ENCODE assay signal across 8 mouse cellular contexts in genomic region chr16:10384060-10384497, GRCm38 (mm10). TPM values are rescaled to one million over a fixed set of nuclear protein-coding genes. Genes with fewer than 3 reads are reported as not detected.
A peak's percentile ranks its signal among the peaks of the same experiment; 100 is the strongest.
DNase-seq lines count a peak whose midpoint lies in the region; ATAC-seq lines count a peak whose summit lies in the region.

No protein-coding gene starts in this region.

- H3K4me1 ChIP-seq in neural tube, embryonic 11.5 days (ENCODE audit: control insufficient read depth, insufficient read depth, low read length): no peaks in the 10 kb centered on the region
- peaks cover 7% of the 10 kb centered on the region; the same call in 1 of the 2 replicates for H3K4me1 ChIP-seq in megakaryocyte, embryonic 14.5 days

- no peak overlapping the region for H3K27ac ChIP-seq in neural tube, embryonic 11.5 days (ENCODE audit: low read depth, low read length)

- no peak for ATAC-seq in neural tube, embryonic 11.5 days (ENCODE audit: insufficient read depth, low FRiP score, low TSS enrichment)
- ATAC-seq in common myeloid progenitor, adult 5-6 weeks (replicated peaks; ENCODE audit: low read depth, poor library complexity, severe bottlenecking): peak; percentile 95

- no peak overlapping the region for H3K4me3 ChIP-seq in neural tube, embryonic 11.5 days (ENCODE audit: low read depth, low read length)
- peak overlapping the region; percentile 84 for H3K4me3 ChIP-seq in megakaryocyte, embryonic 14.5 days (replicated peaks)

- no peaks in the 10 kb centered on the region for H3K36me3 ChIP-seq in neural tube, embryonic 11.5 days (ENCODE audit: control insufficient read depth, insufficient read depth, low read length)
- H3K36me3 ChIP-seq in megakaryocyte, embryonic 14.5 days (replicated peaks; ENCODE audit: low read length): no peaks in the 10 kb centered on the region

- peak overlapping the region; percentile 24; the same call in 1 of the 2 replicates for H3K4me2 ChIP-seq in neural tube, embryonic 11.5 days (ENCODE audit: low read depth)

- no peak overlapping the region for H3K9ac ChIP-seq in neural tube, embryonic 11.5 days (ENCODE audit: low read length)

- DNase-seq in neural tube, embryonic 11.5 days (ENCODE audit: low spot score): no peak
- no peak for DNase-seq in neural tube, embryonic 10.5 days (ENCODE audit: extremely low spot score, low spot score)
- peak; percentile 42 for DNase-seq in kidney, postnatal 10 days
- peak; percentile 50 for DNase-seq in thymus, postnatal 4 days
- DNase-seq in gastrocnemius, postnatal 25 days: no peak
- no peak for DNase-seq in layer of hippocampus, adult 18-20 months (ENCODE audit: low spot score in 2 of 2)

- H3K27me3 ChIP-seq in neural tube, embryonic 11.5 days (ENCODE audit: control insufficient read depth, insufficient read depth, low read length): no peaks in the 10 kb centered on the region
- peaks cover 9% of the 10 kb centered on the region for H3K27me3 ChIP-seq in megakaryocyte, embryonic 14.5 days (replicated peaks)

- 37% methylated on average over 8 of the region's 8 CpGs for WGBS in neural tube, embryonic 11.5 days

- H3K9me3 ChIP-seq in neural tube, embryonic 11.5 days (ENCODE audit: control insufficient read depth, low read length): no peaks in the 10 kb centered on the region
- no peaks in the 10 kb centered on the region for H3K9me3 ChIP-seq in megakaryocyte, embryonic 14.5 days

RNA-seq across cellular contexts. Expression of gene Tekt5, which starts 11.2 kb away (rescaled TPM):
- 0.17 TPM in 1 of 2 replicates, not detected in the other for polyA plus RNA-seq in neural tube, embryonic 11.5 days (2014; fragmentation: Nextera tagmentation; extraction: Ambion mirVana)
- total RNA-seq in common myeloid progenitor, adult 5-6 weeks (2017): not detected in 2 replicates
- not detected in 2 replicates for polyA plus RNA-seq in megakaryocyte, embryonic 14.5 days (2012; ENCODE audit: insufficient read depth, low replicate concordance)
- not detected for total RNA-seq in gastrocnemius, postnatal 25 days (2021)
- total RNA-seq in layer of hippocampus, adult 18-20 months (2021): 1 to 10 TPM; 6.3 to 9.6 TPM

RNA-seq across cellular contexts. Expression of gene Nubp1, which starts 27.7 kb away (rescaled TPM):
- polyA plus RNA-seq in neural tube, embryonic 11.5 days (2014; fragmentation: Nextera tagmentation; extraction: Ambion mirVana): 68.7 and 69.8 TPM in 2 replicates
- 55.7 and 59.3 TPM in 2 replicates for total RNA-seq in common myeloid progenitor, adult 5-6 weeks (2017)
- 7.9 and 20.5 TPM in 2 replicates for polyA plus RNA-seq in megakaryocyte, embryonic 14.5 days (2012; ENCODE audit: insufficient read depth, low replicate concordance)
- total RNA-seq in gastrocnemius, postnatal 25 days (2021): 1 to 10 TPM; 6.3 to 6.6 TPM
- 10 to 100 TPM; 14.2 to 16.1 TPM for total RNA-seq in layer of hippocampus, adult 18-20 months (2021)

Comparison
In these comparisons a context has a peak if more than half of its experiments do, and no peak if none do; other contexts are left out.
1. DNase-seq: peak in kidney, postnatal 10 days (single experiment) and thymus, postnatal 4 days (single experiment); none in neural tube, embryonic 11.5 days (single experiment), neural tube, embryonic 10.5 days (single experiment), gastrocnemius, postnatal 25 days (single experiment) and layer of hippocampus, adult 18-20 months (0 of 2).